Mouse (Mus musculus) MEL (cell line): ENCODE results near the gene Fxr2.

Experiments
- CHD1 ChIP-seq: IDR thresholded peaks from 2 replicates; pipeline ENCODE4 v1.6.1; 2012; ENCODE audit warnings: low read depth, mild to moderate bottlenecking, inconsistent platforms, low read length, improper control_type of control experiment
- CTCF ChIP-seq, 3 experiments: IDR thresholded peaks in 2 of 3; conservative IDR thresholded peaks in 1 of 3; 2 replicates each; pipeline ENCODE4 v1.5.1; 2011 to 2012; ENCODE audit warnings: low read length in 3 of 3, low read depth in 2 of 3, mild to moderate bottlenecking in 2 of 3, improper control_type of control experiment in 1 of 3, inconsistent platforms in 1 of 3, mixed read lengths in 1 of 3, moderate library complexity in 1 of 3; ENCODE audit not compliant: control insufficient read depth in 1 of 3, insufficient read depth in 1 of 3, poor library complexity in 1 of 3, severe bottlenecking in 1 of 3
- E2F4 ChIP-seq: IDR thresholded peaks from 2 replicates; pipeline ENCODE4 v1.6.1; 2011; ENCODE audit warnings: low read depth, low read length, improper control_type of control experiment, borderline replicate concordance
- EP300 ChIP-seq, 2 experiments: IDR thresholded peaks; 2 replicates each; pipeline ENCODE4 v1.6.1; 2011; ENCODE audit warnings: improper control_type of control experiment in 2 of 2, low read length in 2 of 2, low read depth in 1 of 2, mild to moderate bottlenecking in 1 of 2
- HCFC1 ChIP-seq: IDR thresholded peaks from 2 replicates; pipeline ENCODE4 v1.6.1; 2012; ENCODE audit warnings: low read depth, mild to moderate bottlenecking, inconsistent platforms, low read length, improper control_type of control experiment, moderate library complexity
- MAFK ChIP-seq: IDR thresholded peaks from 2 replicates; pipeline ENCODE4 v1.6.1; 2011; ENCODE audit warnings: low read depth, mild to moderate bottlenecking, low read length, improper control_type of control experiment, borderline replicate concordance
- MAX ChIP-seq: IDR thresholded peaks from 2 replicates; pipeline ENCODE4 v1.6.1; 2011; ENCODE audit warnings: low read length, improper control_type of control experiment
- POLR2A ChIP-seq, 2 experiments: IDR thresholded peaks; 2 replicates each; pipeline ENCODE4 v1.6.1; 2011 to 2012; ENCODE audit warnings: low read length in 2 of 2, mild to moderate bottlenecking in 2 of 2, control low read depth in 1 of 2, improper control_type of control experiment in 1 of 2, low read depth in 1 of 2, moderate library complexity in 1 of 2; ENCODE audit not compliant: control insufficient read depth in 1 of 2, insufficient read depth in 1 of 2, poor library complexity in 1 of 2
- POLR2AphosphoS2 ChIP-seq: IDR thresholded peaks from 2 replicates; pipeline ENCODE4 v1.6.1; 2011; ENCODE audit warnings: low read length, improper control_type of control experiment
- RCOR1 ChIP-seq: IDR thresholded peaks from 2 replicates; pipeline ENCODE4 v1.6.1; 2012; ENCODE audit warnings: low read depth, mild to moderate bottlenecking, inconsistent platforms, low read length, improper control_type of control experiment
- TAL1 ChIP-seq: IDR thresholded peaks from 2 replicates; pipeline ENCODE4 v1.6.1; 2012; ENCODE audit warnings: mild to moderate bottlenecking, inconsistent platforms, low read length, moderate library complexity, mixed read lengths
- TCF12 ChIP-seq: IDR thresholded peaks from 2 replicates; pipeline ENCODE4 v1.6.1; 2014; ENCODE audit warnings: low read depth, mild to moderate bottlenecking, inconsistent platforms, low read length, improper control_type of control experiment, moderate library complexity
- USF2 ChIP-seq, 2 experiments: IDR thresholded peaks; 2 replicates each; pipeline ENCODE4 v1.6.1; 2011 to 2012; ENCODE audit warnings: improper control_type of control experiment in 2 of 2, low read length in 2 of 2, borderline replicate concordance in 1 of 2, inconsistent platforms in 1 of 2, low read depth in 1 of 2, mild to moderate bottlenecking in 1 of 2; ENCODE audit not compliant: insufficient read depth in 1 of 2
- ZC3H11A ChIP-seq: IDR thresholded peaks from 2 replicates; pipeline ENCODE4 v1.6.1; 2012; ENCODE audit warnings: low read depth, mild to moderate bottlenecking, inconsistent platforms, low read length, improper control_type of control experiment

- TF ChIP-seq CTCF (IDR thresholded peaks at IDR 0.05 in 2 of 3, conservative IDR thresholded peaks at IDR 0.05 in 1 of 3; ENCODE audit: control insufficient read depth in 1 of 3, insufficient read depth in 1 of 3, low read depth in 2 of 3, low read length in 3 of 3, poor library complexity in 1 of 3, severe bottlenecking in 1 of 3) (peak; percentile 37 to 77 (median 72)), E2F4 (no peak), RCOR1 (0 out of 2 replicates have a peak, but pooled peaks have one; percentile 4), USF2 (IDR thresholded peaks at IDR 0.05; ENCODE audit: borderline replicate concordance in 1 of 2, insufficient read depth in 1 of 2, low read depth in 1 of 2, low read length in 2 of 2) (no peak), TAL1 (no peak), MAFK (no peak), TCF12 (no peak), EP300 (IDR thresholded peaks at IDR 0.05; ENCODE audit: low read depth in 1 of 2, low read length in 2 of 2) (no peak), POLR2A (IDR thresholded peaks at IDR 0.05; ENCODE audit: control insufficient read depth in 1 of 2, insufficient read depth in 1 of 2, low read depth in 1 of 2, low read length in 2 of 2, poor library complexity in 1 of 2) (no peak), CHD1 (no peak), POLR2AphosphoS2 (no peak), ZC3H11A (0 out of 2 replicates have a peak, but pooled peaks have one; percentile 28), MAX (no peak), HCFC1 (0 out of 2 replicates have a peak, but pooled peaks have one; percentile 54)
These were observed 3.0 kb upstream of the Fxr2 start for GRCm38 (mm10) chr11:69629802-69630201.
